Mouse (Mus musculus): ENCODE measurements at regions not wholly inside any gene's neighbourhood (a gene's known extent, or its start where the extent isn't known, plus 50 kb on each side); places are given as distances from the start of the nearest gene placed in this dataset.
"Not testable (repeated sequence)": the region's sequence is repeated elsewhere in the genome, so short reads cannot be mapped to it uniquely, and the experiment has no call there.

GRCm38 (mm10) chr6:41225382-41225781 is 76.7 kb upstream of the Try4 start:
- no peak for DNase-seq

GRCm38 (mm10) chr6:41218415-41218814 is 83.7 kb upstream of the Try4 start:
- no peak for DNase-seq

GRCm38 (mm10) chr6:41215857-41216256 is 86.2 kb upstream of the Try4 start:
- DNase-seq: no peak

- DNase-seq: no peak
Observed at GRCm38 (mm10) chr6:41205864-41206263, 96.2 kb upstream of the Try4 start.

GRCm38 (mm10) chr6:41202882-41203281 is 99.2 kb upstream of the Try4 start:
- no peak for DNase-seq

- DNase-seq: no peak
Observed at GRCm38 (mm10) chr6:41202302-41202701, 99.8 kb upstream of the Try4 start.

- DNase-seq: no peak
Observed at GRCm38 (mm10) chr6:41194464-41194863, 107.6 kb upstream of the Try4 start.

- DNase-seq: no peak
Observed at GRCm38 (mm10) chr6:41191734-41192326, 110.2 kb upstream of the Try4 start.

- no peak for DNase-seq
Observed at GRCm38 (mm10) chr6:41188910-41189309, 113.2 kb upstream of the Try4 start.

- no peak for DNase-seq
Observed at GRCm38 (mm10) chr6:41187966-41188365, 114.1 kb upstream of the Try4 start.

GRCm38 (mm10) chr6:41178896-41179295 is 123.2 kb upstream of the Try4 start:
- DNase-seq: no peak

- no peak for DNase-seq
Observed at GRCm38 (mm10) chr6:41178019-41178418, 124.0 kb upstream of the Try4 start.

GRCm38 (mm10) chr6:41177152-41177551 is 124.9 kb upstream of the Try4 start:
- no peak for DNase-seq

- no peak for DNase-seq
Observed at GRCm38 (mm10) chr6:41176034-41176433, 126.0 kb upstream of the Try4 start.

GRCm38 (mm10) chr6:41163491-41163890 is 128.2 kb upstream of the 2210010C04Rik start:
- DNase-seq: no peak

- DNase-seq: no peak
Observed at GRCm38 (mm10) chr6:41161693-41162092, 126.4 kb upstream of the 2210010C04Rik start.

GRCm38 (mm10) chr6:41152101-41152500 is 116.8 kb upstream of the 2210010C04Rik start:
- DNase-seq: no peak

- no peak for DNase-seq
Observed at GRCm38 (mm10) chr6:41151542-41151941, 116.2 kb upstream of the 2210010C04Rik start.

- no peak for DNase-seq
Observed at GRCm38 (mm10) chr6:41140916-41141315, 105.6 kb upstream of the 2210010C04Rik start.

- DNase-seq: not testable (repeated sequence)
Observed at GRCm38 (mm10) chr6:41137401-41137777, 102.1 kb upstream of the 2210010C04Rik start.

GRCm38 (mm10) chr6:41136717-41137400 is 101.5 kb upstream of the 2210010C04Rik start:
- no peak for DNase-seq

- DNase-seq: no peak
Observed at GRCm38 (mm10) chr6:41135160-41135559, 99.9 kb upstream of the 2210010C04Rik start.

GRCm38 (mm10) chr6:41129906-41130305 is 94.6 kb upstream of the 2210010C04Rik start:
- no peak for DNase-seq

- DNase-seq: no peak
Observed at GRCm38 (mm10) chr6:41127816-41128215, 92.5 kb upstream of the 2210010C04Rik start.

GRCm38 (mm10) chr6:41126855-41127254 is 91.5 kb upstream of the 2210010C04Rik start:
- no peak for DNase-seq
